Mouse (Mus musculus): Measurements from ENCODE around the gene Gm42906. TPM values are rescaled to one million over a fixed set of nuclear protein-coding genes. Genes with fewer than 3 reads are reported as not detected.

The Gm42906 gene
- polyA plus RNA-seq, 2 experiments: not detected

GRCm38 (mm10) chr5:151228367-151229005, 199.5 kb downstream of the Gm42906 start:
- no peak overlapping the region for H3K27ac ChIP-seq
- DNase-seq (ENCODE audit: low read depth in 3 of 3, low spot score in 3 of 3) (no peak), ATAC-seq (ENCODE audit: insufficient read depth) (no peak)
- H3K4me1 ChIP-seq (replicated peaks; ENCODE audit: control insufficient read depth in 2 of 2, insufficient read depth in 2 of 2, low read length in 1 of 2): no peaks in the 10 kb centered on the region
- H3K4me3 ChIP-seq (ENCODE audit: insufficient read depth in 1 of 2, low read depth in 2 of 2, low read length in 2 of 2): no peak overlapping the region
- H3K4me2 ChIP-seq (ENCODE audit: low read depth): no peak overlapping the region
- H3K36me3 ChIP-seq (replicated peaks; ENCODE audit: control insufficient read depth, insufficient read depth, low read depth): no peaks in the 10 kb centered on the region
- WGBS (ENCODE audit: insufficient replicate concordance): 53% methylated on average over 13 of the region's 13 CpGs
- peaks cover 8% of the 10 kb centered on the region for H3K27me3 ChIP-seq (ENCODE audit: control insufficient read depth, insufficient read depth, low read length)
- no peak for TF ChIP-seq EP300 (IDR thresholded peaks at IDR 0.05; ENCODE audit: low read depth)
- no peak for TF ChIP-seq CTCF (IDR thresholded peaks at IDR 0.05; ENCODE audit: low read depth)
- no peaks in the 10 kb centered on the region for H3K9me3 ChIP-seq (ENCODE audit: control insufficient read depth, low read length)
- H3K9ac ChIP-seq (replicated peaks): no peak overlapping the region

GRCm38 (mm10) chr5:151223696-151224366, 204.1 kb downstream of the Gm42906 start:
- TF ChIP-seq CTCF (IDR thresholded peaks at IDR 0.05; ENCODE audit: low read depth) (no peak), EP300 (IDR thresholded peaks at IDR 0.05; ENCODE audit: low read depth) (no peak)
- Histone ChIP-seq H3K27ac (no peak overlapping the region), H3K9ac (replicated peaks) (no peak overlapping the region), H3K4me3 (ENCODE audit: insufficient read depth in 1 of 2, low read depth in 2 of 2, low read length in 2 of 2) (no peak overlapping the region), H3K27me3 (ENCODE audit: control insufficient read depth, insufficient read depth, low read length) (no peaks in the 10 kb centered on the region), H3K9me3 (ENCODE audit: control insufficient read depth, low read length) (no peaks in the 10 kb centered on the region), H3K4me2 (ENCODE audit: low read depth) (no peak overlapping the region), H3K36me3 (replicated peaks; ENCODE audit: control insufficient read depth, insufficient read depth, low read depth) (no peaks in the 10 kb centered on the region), H3K4me1 (replicated peaks; ENCODE audit: control insufficient read depth in 2 of 2, insufficient read depth in 2 of 2, low read length in 1 of 2) (no peaks in the 10 kb centered on the region)
- DNase-seq (ENCODE audit: low read depth in 3 of 3, low spot score in 3 of 3) (no peak), ATAC-seq (ENCODE audit: insufficient read depth) (no peak)
- 49% methylated on average over 4 of the region's 4 CpGs for WGBS (ENCODE audit: insufficient replicate concordance)

- no peaks in the 10 kb centered on the region for H3K36me3 ChIP-seq (replicated peaks; ENCODE audit: control insufficient read depth, insufficient read depth, low read depth)
- 50% methylated on average over 1 of the region's 1 CpGs for WGBS (ENCODE audit: insufficient replicate concordance)
- H3K4me3 ChIP-seq (ENCODE audit: insufficient read depth in 1 of 2, low read depth in 2 of 2, low read length in 2 of 2): no peak overlapping the region
- H3K27ac ChIP-seq: no peak overlapping the region
- ATAC-seq (ENCODE audit: insufficient read depth) (no peak), DNase-seq (ENCODE audit: low read depth in 3 of 3, low spot score in 3 of 3) (no peak)
- no peaks in the 10 kb centered on the region for H3K27me3 ChIP-seq (ENCODE audit: control insufficient read depth, insufficient read depth, low read length)
- H3K4me2 ChIP-seq (ENCODE audit: low read depth): no peak overlapping the region
- TF ChIP-seq EP300 (IDR thresholded peaks at IDR 0.05; ENCODE audit: low read depth): no peak
- no peak for TF ChIP-seq CTCF (IDR thresholded peaks at IDR 0.05; ENCODE audit: low read depth)
- H3K4me1 ChIP-seq (replicated peaks; ENCODE audit: control insufficient read depth in 2 of 2, insufficient read depth in 2 of 2, low read length in 1 of 2): no peaks in the 10 kb centered on the region
- no peaks in the 10 kb centered on the region for H3K9me3 ChIP-seq (ENCODE audit: control insufficient read depth, low read length)
- H3K9ac ChIP-seq (replicated peaks): no peak overlapping the region
These were observed 205.2 kb downstream of the Gm42906 start for GRCm38 (mm10) chr5:151222791-151223190.

GRCm38 (mm10) chr5:151218689-151219115, 209.3 kb downstream of the Gm42906 start:
- H3K36me3 ChIP-seq (replicated peaks; ENCODE audit: control insufficient read depth, insufficient read depth, low read depth): no peaks in the 10 kb centered on the region
- TF ChIP-seq EP300 (IDR thresholded peaks at IDR 0.05; ENCODE audit: low read depth) (no peak), CTCF (IDR thresholded peaks at IDR 0.05; ENCODE audit: low read depth) (no peak)
- no peaks in the 10 kb centered on the region for H3K4me1 ChIP-seq (replicated peaks; ENCODE audit: control insufficient read depth in 2 of 2, insufficient read depth in 2 of 2, low read length in 1 of 2)
- DNase-seq (ENCODE audit: low read depth in 3 of 3, low spot score in 3 of 3) (no peak), ATAC-seq (ENCODE audit: insufficient read depth) (no peak)
- no peak overlapping the region for H3K9ac ChIP-seq (replicated peaks)
- H3K27ac ChIP-seq: no peak overlapping the region
- H3K4me2 ChIP-seq (ENCODE audit: low read depth): no peak overlapping the region
- no peaks in the 10 kb centered on the region for H3K9me3 ChIP-seq (ENCODE audit: control insufficient read depth, low read length)
- 62% methylated on average over 6 of the region's 6 CpGs for WGBS (ENCODE audit: insufficient replicate concordance)
- H3K27me3 ChIP-seq (ENCODE audit: control insufficient read depth, insufficient read depth, low read length): no peaks in the 10 kb centered on the region
- no peak overlapping the region for H3K4me3 ChIP-seq (ENCODE audit: insufficient read depth in 1 of 2, low read depth in 2 of 2, low read length in 2 of 2)

DNA sequence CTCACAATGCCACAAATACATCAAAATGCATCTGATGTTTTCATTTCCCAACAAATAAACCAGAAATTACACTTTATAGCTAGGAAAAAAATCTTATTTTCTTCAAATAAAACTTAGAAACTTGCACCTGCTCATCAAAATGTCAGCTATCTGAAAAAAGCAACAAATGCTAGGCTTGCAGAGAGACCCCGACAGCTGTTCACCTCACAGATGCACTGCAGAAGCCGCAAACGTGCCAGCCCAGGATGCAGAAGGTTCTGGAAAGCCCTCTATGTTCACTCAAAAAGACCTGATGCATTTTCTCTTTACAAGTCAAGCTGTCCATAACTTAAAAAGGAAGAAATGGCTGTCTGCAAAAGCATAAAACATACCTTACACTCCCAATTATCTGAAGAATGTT, 214.9 kb downstream of the Gm42906 start:
- ATAC-seq (ENCODE audit: insufficient read depth): no peak
- H3K9me3 ChIP-seq (ENCODE audit: control insufficient read depth, low read length): no peaks in the 10 kb centered on the region
- no peak overlapping the region for H3K4me3 ChIP-seq (ENCODE audit: insufficient read depth in 1 of 2, low read depth in 2 of 2, low read length in 2 of 2)
- WGBS (ENCODE audit: insufficient replicate concordance): 62% methylated on average over 3 of the region's 3 CpGs
- H3K4me1 ChIP-seq (replicated peaks; ENCODE audit: control insufficient read depth in 2 of 2, insufficient read depth in 2 of 2, low read length in 1 of 2): no peaks in the 10 kb centered on the region
- DNase-seq (ENCODE audit: low read depth in 3 of 3, low spot score in 3 of 3): no peak
- no peak overlapping the region for H3K27ac ChIP-seq
- no peak for TF ChIP-seq EP300 (IDR thresholded peaks at IDR 0.05; ENCODE audit: low read depth)
- TF ChIP-seq CTCF (IDR thresholded peaks at IDR 0.05; ENCODE audit: low read depth): no peak
- no peaks in the 10 kb centered on the region for H3K36me3 ChIP-seq (replicated peaks; ENCODE audit: control insufficient read depth, insufficient read depth, low read depth)
- H3K9ac ChIP-seq (replicated peaks): no peak overlapping the region
- H3K27me3 ChIP-seq (ENCODE audit: control insufficient read depth, insufficient read depth, low read length): no peaks in the 10 kb centered on the region
- no peak overlapping the region for H3K4me2 ChIP-seq (ENCODE audit: low read depth)
